Mouse (Mus musculus) yolk sac, embryonic 10.5 days (tissue): ENCODE results near the gene 9430038I01Rik.

Source experiments
- DNase-seq: peaks from one replicate; pipeline ENCODE4 v3.0.0-alpha.2; 2017; ENCODE audit warnings: low spot score

9430038I01Rik gene

GRCm38 (mm10) chr7:137366736-137367135 lies 43.8 kb downstream of the 9430038I01Rik start:
- no peak for DNase-seq

GRCm38 (mm10) chr7:137365056-137365455 lies 45.5 kb downstream of the 9430038I01Rik start:
- DNase-seq = no peak

DNA sequence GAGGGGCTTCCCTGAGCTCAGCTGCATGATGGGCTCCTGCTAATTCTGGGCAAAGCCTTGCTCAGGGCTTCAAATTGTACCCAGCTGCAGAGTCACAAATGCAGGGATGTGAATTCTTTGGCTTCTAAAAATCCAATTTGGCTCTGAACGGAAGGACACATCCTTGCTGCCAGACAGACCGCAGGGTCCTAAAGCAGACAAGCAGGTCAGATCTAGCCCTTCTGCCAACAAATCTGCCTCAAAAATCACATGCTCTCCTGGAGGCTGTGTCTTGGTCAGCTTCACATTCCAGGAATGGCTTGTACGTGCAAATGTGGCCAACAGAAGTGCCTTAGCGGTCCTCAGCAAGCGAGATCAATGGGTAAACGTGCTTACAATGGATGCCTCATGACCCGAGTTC lies 46.0 kb downstream of the 9430038I01Rik start:
- DNase-seq = no peak

DNA sequence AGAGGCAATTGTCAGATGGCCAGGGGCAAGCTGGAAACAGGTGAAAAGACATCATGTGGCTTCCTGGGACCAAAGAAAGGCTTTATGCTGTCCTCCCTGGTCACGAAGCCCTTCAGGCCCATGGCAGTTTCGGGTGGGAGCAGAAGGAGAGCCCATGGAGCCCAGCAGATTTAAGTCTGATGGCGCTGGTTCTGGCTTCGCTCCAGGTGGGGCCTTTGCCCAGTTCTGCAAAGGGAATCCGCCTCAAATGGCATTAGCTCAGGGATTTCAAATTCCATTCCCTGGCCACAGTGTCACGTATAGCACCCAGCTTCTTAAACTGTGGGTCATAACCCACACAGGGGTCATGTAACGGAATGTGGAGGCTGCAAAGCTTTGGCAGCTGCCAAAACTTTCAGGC lies 63.7 kb downstream of the 9430038I01Rik start:
- DNase-seq = no peak

DNA sequence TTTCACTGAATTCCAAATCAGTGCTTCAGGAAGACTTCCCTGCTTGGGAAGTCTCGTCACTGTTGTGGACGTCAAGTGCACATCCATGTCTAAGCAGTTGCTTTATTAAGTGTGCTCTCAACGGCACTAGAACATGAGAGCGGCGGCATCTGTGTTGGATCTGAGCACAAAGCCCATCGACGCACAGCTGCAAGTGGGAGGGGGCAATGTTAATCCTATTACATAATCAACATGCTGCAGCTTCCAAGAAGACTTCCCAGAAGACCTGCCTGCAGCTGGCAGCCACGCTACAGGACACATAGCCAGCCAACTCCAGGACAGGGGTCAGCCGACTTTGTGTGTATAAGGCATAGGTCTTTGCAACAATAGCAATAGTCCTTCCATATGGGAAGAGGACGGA lies 64.5 kb downstream of the 9430038I01Rik start:
- DNase-seq = no peak

DNA sequence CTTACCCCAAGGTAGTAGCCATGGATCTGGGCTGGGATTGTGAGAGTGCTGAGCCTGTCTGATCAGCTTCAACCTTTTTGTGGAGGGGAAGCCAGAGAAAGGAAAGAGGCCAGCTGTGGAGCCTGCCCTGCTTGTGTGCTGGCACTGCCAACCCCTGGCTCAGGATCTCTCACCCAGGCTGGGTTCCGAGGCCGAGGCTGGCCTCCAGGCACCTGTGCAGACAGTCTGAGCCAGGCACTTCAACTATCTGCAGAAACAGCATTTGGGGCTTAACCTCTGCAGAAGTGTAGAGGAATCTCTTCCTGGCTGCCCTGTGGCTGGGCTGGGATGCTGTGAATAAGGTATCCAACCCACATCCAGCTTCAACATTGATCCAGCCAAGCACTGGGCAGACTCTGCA lies 76.6 kb downstream of the 9430038I01Rik start:
- DNase-seq = no peak
